Comparison of ENCODE assay signal across 18 mouse cellular contexts in the genomic region with DNA sequence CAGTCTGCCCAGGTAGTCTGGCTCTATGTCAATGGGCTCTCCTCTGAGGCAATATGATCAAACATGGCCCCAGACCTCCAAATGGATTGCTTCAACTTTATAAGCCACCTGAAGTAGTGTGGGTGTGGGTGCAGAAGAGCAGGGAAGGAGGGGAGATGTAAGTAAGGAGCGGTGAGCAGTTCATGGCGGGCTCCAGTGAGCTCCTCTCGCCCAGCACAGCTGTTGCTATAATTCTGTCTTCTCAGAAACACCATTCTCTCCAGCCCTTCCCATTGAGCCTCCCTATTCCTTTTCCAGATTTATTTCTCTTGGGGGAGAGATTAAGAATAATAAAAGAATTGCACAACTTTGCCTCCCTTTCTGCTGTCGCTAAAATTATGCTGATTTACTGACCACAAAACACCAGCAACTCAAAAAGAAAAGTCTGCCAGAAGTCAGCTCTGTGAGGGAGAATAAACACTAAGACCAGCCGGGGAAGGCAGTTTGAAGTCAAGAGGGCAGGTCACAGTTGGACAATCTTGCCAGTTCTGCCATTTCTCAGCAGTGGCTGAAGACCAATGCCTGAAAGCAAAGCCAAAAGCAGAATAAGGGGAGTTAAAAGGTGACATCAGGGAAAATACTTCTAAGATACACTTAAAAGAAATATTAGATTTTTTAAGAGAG.
DNase-seq lines count a peak whose midpoint lies in the region; ATAC-seq lines count a peak whose summit lies in the region.
"Had no signal": no experiment of that assay in that cellular context is flagged by ENCODE, and none has a peak within 500 bp of the region (broad histone marks: within the 10 kb centered on the region; RNA-seq: fewer than 3 reads in every experiment).

No protein-coding gene starts in this region.

- H3K9me3 ChIP-seq in kidney, embryonic 16.5 days (ENCODE audit: low read length): no peaks in the 10 kb centered on the region
- no peaks in the 10 kb centered on the region for H3K9me3 ChIP-seq in liver, embryonic 12.5 days (replicated peaks)
- no peaks in the 10 kb centered on the region for H3K9me3 ChIP-seq in midbrain, embryonic 11.5 days (ENCODE audit: control insufficient read depth, low read length)
- H3K9me3 ChIP-seq: G1E; lung, embryonic 15.5 days; midbrain, embryonic 12.5 days; neural tube, embryonic 13.5 days had no signal

- ATAC-seq in kidney, embryonic 16.5 days (ENCODE audit: low FRiP score, low TSS enrichment): peak; percentile 94
- ATAC-seq in liver, embryonic 12.5 days: no peak
- no peak for ATAC-seq in midbrain, embryonic 11.5 days (ENCODE audit: low FRiP score)
- ATAC-seq: forebrain, embryonic 16.5 days had no signal

- no peak overlapping the region for H3K4me2 ChIP-seq in kidney, embryonic 16.5 days (replicated peaks; ENCODE audit: low read depth, low read length)
- H3K4me2 ChIP-seq in liver, embryonic 12.5 days: no peak overlapping the region
- H3K4me2 ChIP-seq in midbrain, embryonic 11.5 days: no peak overlapping the region
- H3K4me2 ChIP-seq: liver, embryonic 11.5 days; lung, embryonic 15.5 days; midbrain, embryonic 12.5 days; neural tube, embryonic 13.5 days had no signal

- no peaks in the 10 kb centered on the region for H3K27me3 ChIP-seq in kidney, embryonic 16.5 days (ENCODE audit: insufficient read depth, low read length)
- H3K27me3 ChIP-seq in liver, embryonic 12.5 days (replicated peaks): no peaks in the 10 kb centered on the region
- no peaks in the 10 kb centered on the region for H3K27me3 ChIP-seq in midbrain, embryonic 11.5 days (ENCODE audit: control insufficient read depth, insufficient read depth, low read length)
- H3K27me3 ChIP-seq: lung, embryonic 15.5 days; midbrain, embryonic 12.5 days; neural tube, embryonic 13.5 days had no signal

- H3K4me3 ChIP-seq in kidney, embryonic 16.5 days (ENCODE audit: low read length): no peak overlapping the region
- H3K4me3 ChIP-seq in liver, embryonic 12.5 days: no peak overlapping the region
- no peak overlapping the region for H3K4me3 ChIP-seq in midbrain, embryonic 11.5 days (ENCODE audit: low read depth, low read length)
- H3K4me3 ChIP-seq: lung, embryonic 15.5 days; midbrain, embryonic 12.5 days; neural tube, embryonic 13.5 days had no signal

- no peak overlapping the region for H3K9ac ChIP-seq in kidney, embryonic 16.5 days (replicated peaks; ENCODE audit: low read length)
- no peak overlapping the region for H3K9ac ChIP-seq in liver, embryonic 12.5 days
- H3K9ac ChIP-seq in midbrain, embryonic 11.5 days (ENCODE audit: low read length): no peak overlapping the region
- H3K9ac ChIP-seq: lung, embryonic 15.5 days; midbrain, embryonic 12.5 days; neural tube, embryonic 13.5 days had no signal

- 21% methylated on average over 5 of the region's 5 CpGs for WGBS in kidney, embryonic 16.5 days
- 67% methylated on average over 5 of the region's 5 CpGs for WGBS in liver, embryonic 12.5 days (ENCODE audit: insufficient replicate concordance)
- WGBS in midbrain, embryonic 11.5 days: 81% methylated on average over 5 of the region's 5 CpGs

- no peak overlapping the region for H3K27ac ChIP-seq in kidney, embryonic 16.5 days (ENCODE audit: low read length)
- H3K27ac ChIP-seq in liver, embryonic 12.5 days: no peak overlapping the region
- H3K27ac ChIP-seq in midbrain, embryonic 11.5 days (ENCODE audit: low read depth, low read length): no peak overlapping the region
- H3K27ac ChIP-seq: lung, embryonic 15.5 days; macrophage; midbrain, embryonic 12.5 days; neural tube, embryonic 13.5 days; stomach, postnatal 0 days had no signal

- DNase-seq in gastrocnemius, postnatal 25 days: peak; percentile 5
- no peak for DNase-seq in gastrocnemius, adult 18-20 months (ENCODE audit: low spot score)
- peak; percentile 28 for DNase-seq in adipocyte (ENCODE audit: low spot score)
- DNase-seq in mesoderm, embryonic 11.5 days (ENCODE audit: low read depth, low spot score): peak; percentile 4
- no peak for DNase-seq in cerebellum, adult 11 months
- DNase-seq in midbrain, embryonic 11.5 days (ENCODE audit: low spot score, missing footprints): no peak
- DNase-seq: cerebellum, adult 9-11 months; layer of hippocampus, adult 9-11 months had no signal

- 0 out of 2 replicates have a peak, but pooled peaks cover 4% of the 10 kb centered on the region for H3K4me1 ChIP-seq in kidney, embryonic 16.5 days (ENCODE audit: insufficient read depth, low read length)
- H3K4me1 ChIP-seq in liver, embryonic 12.5 days: no peaks in the 10 kb centered on the region
- no peaks in the 10 kb centered on the region for H3K4me1 ChIP-seq in midbrain, embryonic 11.5 days (ENCODE audit: control insufficient read depth, insufficient read depth, low read length)
- H3K4me1 ChIP-seq: lung, embryonic 15.5 days; midbrain, embryonic 12.5 days; neural tube, embryonic 13.5 days had no signal

- no peaks in the 10 kb centered on the region for H3K36me3 ChIP-seq in kidney, embryonic 16.5 days (ENCODE audit: insufficient read depth, low read length)
- H3K36me3 ChIP-seq in liver, embryonic 12.5 days: no peaks in the 10 kb centered on the region
- H3K36me3 ChIP-seq in midbrain, embryonic 11.5 days (ENCODE audit: control insufficient read depth, insufficient read depth, low read length): no peaks in the 10 kb centered on the region
- H3K36me3 ChIP-seq: G1E; lung, embryonic 15.5 days; midbrain, embryonic 12.5 days; neural tube, embryonic 13.5 days had no signal

Comparison
In these comparisons a context has a peak if more than half of its experiments do, and no peak if none do; other contexts are left out.
1. DNase-seq: peak in gastrocnemius, postnatal 25 days (single experiment), adipocyte (single experiment) and mesoderm, embryonic 11.5 days (single experiment); none in gastrocnemius, adult 18-20 months (single experiment), cerebellum, adult 11 months (single experiment) and midbrain, embryonic 11.5 days (single experiment).